Mouse (Mus musculus) lung, embryonic 14.5 days (tissue): ENCODE results near the gene Ccnt2. TPM values are rescaled to one million over a fixed set of nuclear protein-coding genes. Genes with fewer than 3 reads are reported as not detected.

Experiments used
- ATAC-seq: fragments of 200-750 bp; cut with Nextera tagmentation; 2 replicates; pipeline ENCODE4 v1.8.0; 2017; ENCODE audit warnings: mild to moderate bottlenecking, moderate TSS enrichment, moderate library complexity; ENCODE audit not compliant: insufficient read depth
- DNase-seq: peaks from one replicate; pipeline ENCODE4 v3.0.0-alpha.2; 2015
- H3K27ac ChIP-seq: fragments of 300-500 bp; sonication (generic); 2 replicates; pipeline ENCODE4 v1.5.1; 2014; ENCODE audit warnings: low read depth, mild to moderate bottlenecking, moderate library complexity
- H3K27me3 ChIP-seq: fragments of 300-500 bp; sonication (generic); 2 replicates; pipeline ENCODE4 v1.6.1; 2014; ENCODE audit warnings: low read length, control low read depth; ENCODE audit not compliant: insufficient read depth
- H3K36me3 ChIP-seq: fragments of 300-500 bp; sonication (generic); 2 replicates; pipeline ENCODE4 v1.6.1; 2014; ENCODE audit warnings: control low read depth; ENCODE audit not compliant: insufficient read depth
- H3K4me1 ChIP-seq: fragments of 300-500 bp; sonication (generic); 2 replicates; pipeline ENCODE4 v1.6.1; 2014; ENCODE audit warnings: antibody characterized with exemption, control low read depth; ENCODE audit not compliant: insufficient read depth
- H3K4me2 ChIP-seq: fragments of 300-500 bp; sonication (generic); 2 replicates; pipeline ENCODE4 v1.6.1; 2014; ENCODE audit warnings: mild to moderate bottlenecking
- H3K4me3 ChIP-seq: fragments of 300-500 bp; sonication (generic); 2 replicates; pipeline ENCODE4 v1.5.1; 2014; ENCODE audit warnings: low read depth, low read length
- H3K9ac ChIP-seq: fragments of 300-500 bp; sonication (generic); 2 replicates; pipeline ENCODE4 v1.6.1; 2014
- H3K9me3 ChIP-seq: fragments of 300-500 bp; sonication (generic); 2 replicates; pipeline ENCODE4 v1.6.1; 2016; ENCODE audit warnings: low read depth, low read length, control low read depth
- CTCF ChIP-seq: IDR thresholded peaks from 2 replicates; pipeline ENCODE4 v1.5.1; 2016; ENCODE audit warnings: antibody characterized with exemption, low read depth
- WGBS: fragments of 180-500 bp; shearing (Covaris S2); extraction: QIAGEN DNeasy Blood & Tissue Kit; methylation state at CpG from one replicate; pipeline ENCODE4 v1.1.7; 2014; 5-methylcytosine and 5-hydroxymethylcytosine counted together
- polyA plus RNA-seq: library from polyadenylated mRNA; unstranded; fragments of >200 nt; fragmentation: Nextera tagmentation; extraction: Ambion mirVana; gene quantifications from 2 replicates; pipeline ENCODE4 v1.2.1, GENCODE M21; 2014

Ccnt2 gene
- polyA plus RNA-seq, 1 experiment from 2014 or later, result 82.5 TPM

- Histone ChIP-seq H3K4me1 (no peaks in the 10 kb centered on the region), H3K9ac (no peak overlapping the region), H3K36me3 (peaks cover 6% of the 10 kb centered on the region; the same call in 1 of the 2 replicates), H3K27me3 (no peaks in the 10 kb centered on the region), H3K27ac (no peak overlapping the region), H3K4me2 (no peak overlapping the region), H3K4me3 (no peak overlapping the region), H3K9me3 (no peaks in the 10 kb centered on the region)
- ATAC-seq (no peak), DNase-seq (no peak)
- WGBS, result 80% methylated on average over 6 of the region's 6 CpGs
- TF ChIP-seq CTCF, result no peak
Measured at GRCm38 (mm10) chr1:127788943-127789342, 15.0 kb downstream of the Ccnt2 start.

- DNase-seq, result no peak
- no peak overlapping the region for H3K9ac ChIP-seq
- H3K36me3 ChIP-seq, result peaks cover 19% of the 10 kb centered on the region; the same call in 1 of the 2 replicates
- H3K9me3 ChIP-seq, result no peaks in the 10 kb centered on the region
- no peaks in the 10 kb centered on the region for H3K4me1 ChIP-seq
- H3K4me3 ChIP-seq, result no peak overlapping the region
- WGBS, result 88% methylated on average over 1 of the region's 1 CpGs
- ATAC-seq, result no peak
- H3K27me3 ChIP-seq, result no peaks in the 10 kb centered on the region
- no peak overlapping the region for H3K4me2 ChIP-seq
- H3K27ac ChIP-seq, result no peak overlapping the region
- TF ChIP-seq CTCF, result no peak
Measured at GRCm38 (mm10) chr1:127793459-127793858, 19.5 kb downstream of the Ccnt2 start.

- Histone ChIP-seq H3K36me3 (peaks cover 33% of the 10 kb centered on the region), H3K9ac (no peak overlapping the region), H3K27me3 (no peaks in the 10 kb centered on the region), H3K9me3 (no peaks in the 10 kb centered on the region), H3K27ac (no peak overlapping the region), H3K4me2 (no peak overlapping the region), H3K4me3 (no peak overlapping the region), H3K4me1 (no peaks in the 10 kb centered on the region)
- DNase-seq, result no peak
- WGBS, result 89% methylated on average over 6 of the region's 6 CpGs
- TF ChIP-seq CTCF, result no peak
- no peak for ATAC-seq
Measured at GRCm38 (mm10) chr1:127795087-127795769, 21.3 kb downstream of the Ccnt2 start.

GRCm38 (mm10) chr1:127796341-127796740 lies 22.4 kb downstream of the Ccnt2 start:
- 55% methylated on average over 4 of the region's 4 CpGs for WGBS
- Histone ChIP-seq H3K4me1 (no peaks in the 10 kb centered on the region), H3K27me3 (no peaks in the 10 kb centered on the region), H3K4me2 (no peak overlapping the region), H3K36me3 (peaks cover 35% of the 10 kb centered on the region), H3K9me3 (no peaks in the 10 kb centered on the region), H3K9ac (no peak overlapping the region), H3K4me3 (no peak overlapping the region), H3K27ac (no peak overlapping the region)
- ATAC-seq (no peak), DNase-seq (no peak)
- no peak for TF ChIP-seq CTCF

- DNase-seq, result no peak
- no peak; the same call in 1 of the 2 replicates for ATAC-seq
- H3K4me1 ChIP-seq, result no peaks in the 10 kb centered on the region
- WGBS, result 76% methylated on average over 1 of the region's 1 CpGs
- no peak overlapping the region for H3K27ac ChIP-seq
- H3K4me2 ChIP-seq, result no peak overlapping the region
- H3K36me3 ChIP-seq, result peaks cover 35% of the 10 kb centered on the region
- TF ChIP-seq CTCF, result no peak
- H3K9me3 ChIP-seq, result no peaks in the 10 kb centered on the region
- H3K9ac ChIP-seq, result no peak overlapping the region
- no peak overlapping the region for H3K4me3 ChIP-seq
- no peaks in the 10 kb centered on the region for H3K27me3 ChIP-seq
Measured at GRCm38 (mm10) chr1:127796752-127797151, 22.8 kb downstream of the Ccnt2 start.

- no peak overlapping the region for H3K9ac ChIP-seq
- H3K9me3 ChIP-seq, result no peaks in the 10 kb centered on the region
- no peaks in the 10 kb centered on the region for H3K27me3 ChIP-seq
- ATAC-seq (no peak), DNase-seq (no peak)
- no peak overlapping the region for H3K27ac ChIP-seq
- peaks cover 68% of the 10 kb centered on the region for H3K36me3 ChIP-seq
- H3K4me2 ChIP-seq, result no peak overlapping the region
- no peak for TF ChIP-seq CTCF
- no peak overlapping the region for H3K4me3 ChIP-seq
- no peaks in the 10 kb centered on the region for H3K4me1 ChIP-seq
- 78% methylated on average over 8 of the region's 8 CpGs for WGBS
Measured at GRCm38 (mm10) chr1:127802916-127803315, 29.0 kb downstream of the Ccnt2 start.

GRCm38 (mm10) chr1:127808671-127809070 lies 34.7 kb downstream of the Ccnt2 start:
- H3K9me3 ChIP-seq, result no peaks in the 10 kb centered on the region
- ATAC-seq, result no peak
- no peak for TF ChIP-seq CTCF
- H3K9ac ChIP-seq, result no peak overlapping the region
- no peak overlapping the region for H3K4me3 ChIP-seq
- no peak overlapping the region for H3K4me2 ChIP-seq
- H3K4me1 ChIP-seq, result no peaks in the 10 kb centered on the region
- WGBS, result 94% methylated on average over 7 of the region's 7 CpGs
- H3K27me3 ChIP-seq, result no peaks in the 10 kb centered on the region
- peaks cover 29% of the 10 kb centered on the region for H3K36me3 ChIP-seq
- no peak for DNase-seq
- no peak overlapping the region for H3K27ac ChIP-seq
